In genomic region chr11:116186360-116186759, GRCm38 (mm10) we compare ENCODE assay signal across 10 mouse cellular contexts. TPM values are rescaled to one million over a fixed set of nuclear protein-coding genes. Genes with fewer than 3 reads are reported as not detected.
DNase-seq lines count a peak whose midpoint lies in the region; ATAC-seq and TF ChIP-seq lines count a peak whose summit lies in the region.
"Had no signal": no experiment of that assay in that cellular context is flagged by ENCODE, and none has a peak within 500 bp of the region (broad histone marks: within the 10 kb centered on the region; RNA-seq: fewer than 3 reads in every experiment).

No protein-coding gene starts in this region.

- no peaks in the 10 kb centered on the region; the same call in 1 of the 2 replicates for H3K36me3 ChIP-seq in embryonic facial prominence, embryonic 11.5 days (replicated peaks; ENCODE audit: control insufficient read depth, insufficient read depth, low read depth, low read length)
- H3K36me3 ChIP-seq in embryonic facial prominence, embryonic 10.5 days (replicated peaks), result peaks cover 79% of the 10 kb centered on the region
- peaks cover 46% of the 10 kb centered on the region for H3K36me3 ChIP-seq in hindbrain, embryonic 15.5 days
- peaks cover 97% of the 10 kb centered on the region for H3K36me3 ChIP-seq in hindbrain, embryonic 14.5 days (replicated peaks; ENCODE audit: control insufficient read depth, insufficient read depth)
- H3K36me3 ChIP-seq in neural tube, embryonic 13.5 days, result peaks cover 89% of the 10 kb centered on the region
- peaks cover 82% of the 10 kb centered on the region for H3K36me3 ChIP-seq in intestine, postnatal 0 days (ENCODE audit: control insufficient read depth, insufficient read depth)

- no peak overlapping the region for H3K4me3 ChIP-seq in embryonic facial prominence, embryonic 11.5 days (ENCODE audit: low read depth, low read length)
- H3K4me3 ChIP-seq in embryonic facial prominence, embryonic 10.5 days, result no peak overlapping the region
- no peak overlapping the region for H3K4me3 ChIP-seq in hindbrain, embryonic 15.5 days
- H3K4me3 ChIP-seq in hindbrain, embryonic 14.5 days (replicated peaks; ENCODE audit: low read length), result no peak overlapping the region
- H3K4me3 ChIP-seq in neural tube, embryonic 13.5 days, result no peak overlapping the region
- no peak overlapping the region for H3K4me3 ChIP-seq in intestine, postnatal 0 days (ENCODE audit: low read depth, low read length)
- H3K4me3 ChIP-seq: lung, embryonic 15.5 days had no signal

- no peak overlapping the region for H3K9ac ChIP-seq in embryonic facial prominence, embryonic 11.5 days (replicated peaks; ENCODE audit: low read length)
- H3K9ac ChIP-seq in hindbrain, embryonic 15.5 days, result no peak overlapping the region
- H3K9ac ChIP-seq in hindbrain, embryonic 14.5 days, result no peak overlapping the region
- H3K9ac ChIP-seq in neural tube, embryonic 13.5 days, result no peak overlapping the region
- H3K9ac ChIP-seq in intestine, postnatal 0 days (ENCODE audit: low read depth, low read length), result no peak overlapping the region
- H3K9ac ChIP-seq: lung, embryonic 15.5 days had no signal

- no peak overlapping the region for H3K4me2 ChIP-seq in embryonic facial prominence, embryonic 11.5 days (ENCODE audit: low read depth, low read length)
- H3K4me2 ChIP-seq in hindbrain, embryonic 15.5 days, result no peak overlapping the region
- no peak overlapping the region for H3K4me2 ChIP-seq in hindbrain, embryonic 14.5 days (replicated peaks)
- no peak overlapping the region for H3K4me2 ChIP-seq in neural tube, embryonic 13.5 days
- no peak overlapping the region for H3K4me2 ChIP-seq in intestine, postnatal 0 days (replicated peaks; ENCODE audit: low read depth)
- H3K4me2 ChIP-seq: lung, embryonic 15.5 days had no signal

- no peak; the same call in 1 of the 2 replicates for ATAC-seq in embryonic facial prominence, embryonic 11.5 days (replicated peaks; ENCODE audit: insufficient number of reproducible peaks, low FRiP score, low TSS enrichment, low read depth)
- no peak for ATAC-seq in hindbrain, embryonic 15.5 days (ENCODE audit: low FRiP score, low read depth)
- no peak for ATAC-seq in hindbrain, embryonic 14.5 days (ENCODE audit: low FRiP score)
- ATAC-seq in neural tube, embryonic 13.5 days (ENCODE audit: low read depth), result no peak
- ATAC-seq in intestine, postnatal 0 days, result no peak

- peak; percentile 48 for DNase-seq in embryonic facial prominence, embryonic 11.5 days (ENCODE audit: low spot score)
- DNase-seq in embryonic facial prominence, embryonic 10.5 days (ENCODE audit: low spot score), result no peak
- DNase-seq in hindbrain, embryonic 14.5 days (ENCODE audit: low spot score), result no peak
- DNase-seq in neural tube, embryonic 10.5 days (ENCODE audit: extremely low spot score, low spot score), result no peak
- no peak for DNase-seq in embryo, embryonic 10 days (ENCODE audit: low spot score)
- DNase-seq: kidney, postnatal 10 days had no signal

- H3K4me1 ChIP-seq in embryonic facial prominence, embryonic 11.5 days (ENCODE audit: control insufficient read depth, insufficient read depth, low read length), result no peaks in the 10 kb centered on the region
- H3K4me1 ChIP-seq in embryonic facial prominence, embryonic 10.5 days, result peaks cover 15% of the 10 kb centered on the region
- peaks cover 10% of the 10 kb centered on the region for H3K4me1 ChIP-seq in hindbrain, embryonic 15.5 days (replicated peaks)
- no peaks in the 10 kb centered on the region; the same call in 1 of the 2 replicates for H3K4me1 ChIP-seq in hindbrain, embryonic 14.5 days (replicated peaks; ENCODE audit: control insufficient read depth, insufficient read depth, low read length)
- H3K4me1 ChIP-seq in neural tube, embryonic 13.5 days (replicated peaks), result peaks cover 21% of the 10 kb centered on the region; the same call in 1 of the 2 replicates
- H3K4me1 ChIP-seq in intestine, postnatal 0 days (replicated peaks; ENCODE audit: control insufficient read depth, insufficient read depth, low read length), result no peaks in the 10 kb centered on the region

- WGBS in embryonic facial prominence, embryonic 11.5 days, result 74% methylated on average over 11 of the region's 11 CpGs
- 88% methylated on average over 11 of the region's 11 CpGs for WGBS in embryonic facial prominence, embryonic 10.5 days
- WGBS in hindbrain, embryonic 15.5 days, result 93% methylated on average over 11 of the region's 11 CpGs
- WGBS in hindbrain, embryonic 14.5 days, result 90% methylated on average over 11 of the region's 11 CpGs
- 94% methylated on average over 11 of the region's 11 CpGs for WGBS in neural tube, embryonic 13.5 days
- 90% methylated on average over 11 of the region's 11 CpGs for WGBS in intestine, postnatal 0 days

- no peaks in the 10 kb centered on the region for H3K9me3 ChIP-seq in embryonic facial prominence, embryonic 11.5 days (replicated peaks; ENCODE audit: control insufficient read depth, low read length)
- H3K9me3 ChIP-seq in embryonic facial prominence, embryonic 10.5 days, result no peaks in the 10 kb centered on the region
- no peaks in the 10 kb centered on the region for H3K9me3 ChIP-seq in hindbrain, embryonic 15.5 days
- H3K9me3 ChIP-seq in hindbrain, embryonic 14.5 days (ENCODE audit: control insufficient read depth, low read length), result no peaks in the 10 kb centered on the region
- H3K9me3 ChIP-seq in neural tube, embryonic 13.5 days, result no peaks in the 10 kb centered on the region
- no peaks in the 10 kb centered on the region for H3K9me3 ChIP-seq in intestine, postnatal 0 days (ENCODE audit: control insufficient read depth)
- H3K9me3 ChIP-seq: lung, embryonic 15.5 days had no signal

- H3K27me3 ChIP-seq in embryonic facial prominence, embryonic 11.5 days (ENCODE audit: control insufficient read depth, insufficient read depth, low read length), result no peaks in the 10 kb centered on the region
- no peaks in the 10 kb centered on the region for H3K27me3 ChIP-seq in embryonic facial prominence, embryonic 10.5 days (replicated peaks; ENCODE audit: low read depth, poor library complexity, severe bottlenecking)
- no peaks in the 10 kb centered on the region for H3K27me3 ChIP-seq in hindbrain, embryonic 15.5 days
- H3K27me3 ChIP-seq in hindbrain, embryonic 14.5 days (ENCODE audit: control insufficient read depth, insufficient read depth, low read length), result no peaks in the 10 kb centered on the region
- no peaks in the 10 kb centered on the region for H3K27me3 ChIP-seq in neural tube, embryonic 13.5 days
- H3K27me3 ChIP-seq in intestine, postnatal 0 days (replicated peaks; ENCODE audit: control insufficient read depth, insufficient read depth, low read length), result no peaks in the 10 kb centered on the region
- H3K27me3 ChIP-seq: lung, embryonic 15.5 days had no signal

- peak overlapping the region; percentile 67; the same call in 1 of the 2 replicates for H3K27ac ChIP-seq in embryonic facial prominence, embryonic 11.5 days (replicated peaks; ENCODE audit: low read depth, low read length)
- H3K27ac ChIP-seq in embryonic facial prominence, embryonic 10.5 days (replicated peaks), result no peak overlapping the region; the same call in 1 of the 2 replicates
- H3K27ac ChIP-seq in hindbrain, embryonic 15.5 days (replicated peaks), result peak overlapping the region; percentile 40
- no peak overlapping the region; the same call in 1 of the 2 replicates for H3K27ac ChIP-seq in hindbrain, embryonic 14.5 days
- peak overlapping the region; percentile 61 for H3K27ac ChIP-seq in neural tube, embryonic 13.5 days (replicated peaks)
- H3K27ac ChIP-seq in intestine, postnatal 0 days (ENCODE audit: low read depth, low read length), result no peak overlapping the region
- H3K27ac ChIP-seq: lung, embryonic 15.5 days had no signal

- no peak for TF ChIP-seq CTCF in intestine, postnatal 0 days (IDR thresholded peaks at IDR 0.05; ENCODE audit: low read depth)

RNA-seq across cellular contexts. Expression of gene Ten1, which starts 12.3 kb away (rescaled TPM):
- 54.7 and 59.2 TPM in 2 replicates for polyA plus RNA-seq in embryonic facial prominence, embryonic 11.5 days (2014; fragmentation: Nextera tagmentation; extraction: Ambion mirVana)
- 62.7 and 65.6 TPM in 2 replicates for polyA plus RNA-seq in embryonic facial prominence, embryonic 10.5 days (2016; fragmentation: Nextera tagmentation; extraction: Ambion mirVana)
- 90.6 and 104 TPM in 2 replicates for polyA plus RNA-seq in hindbrain, embryonic 15.5 days (2015; fragmentation: Nextera tagmentation; extraction: Ambion mirVana)
- polyA plus RNA-seq in hindbrain, embryonic 14.5 days (2014; fragmentation: Nextera tagmentation; extraction: Ambion mirVana), result 80.7 and 88.0 TPM in 2 replicates
- polyA plus RNA-seq in neural tube, embryonic 13.5 days (2015; fragmentation: Nextera tagmentation; extraction: Ambion mirVana), result 75.2 and 83.0 TPM in 2 replicates
- 64.6 and 66.8 TPM in 2 replicates for polyA plus RNA-seq in intestine, postnatal 0 days (2015; fragmentation: Nextera tagmentation; extraction: Ambion mirVana)

RNA-seq across cellular contexts. Expression of gene Acox1, which starts 12.5 kb away (rescaled TPM):
- polyA plus RNA-seq in embryonic facial prominence, embryonic 11.5 days (2014; fragmentation: Nextera tagmentation; extraction: Ambion mirVana), result 22.1 and 22.4 TPM in 2 replicates
- polyA plus RNA-seq in embryonic facial prominence, embryonic 10.5 days (2016; fragmentation: Nextera tagmentation; extraction: Ambion mirVana), result 17.7 and 18.8 TPM in 2 replicates
- 60.6 and 61.4 TPM in 2 replicates for polyA plus RNA-seq in hindbrain, embryonic 15.5 days (2015; fragmentation: Nextera tagmentation; extraction: Ambion mirVana)
- 67.5 and 75.7 TPM in 2 replicates for polyA plus RNA-seq in hindbrain, embryonic 14.5 days (2014; fragmentation: Nextera tagmentation; extraction: Ambion mirVana)
- polyA plus RNA-seq in neural tube, embryonic 13.5 days (2015; fragmentation: Nextera tagmentation; extraction: Ambion mirVana), result 53.5 and 55.9 TPM in 2 replicates
- 98.9 and 114 TPM in 2 replicates for polyA plus RNA-seq in intestine, postnatal 0 days (2015; fragmentation: Nextera tagmentation; extraction: Ambion mirVana)

RNA-seq across cellular contexts. Expression of gene Fbf1, which starts 18.4 kb away (rescaled TPM):
- 20.3 and 25.9 TPM in 2 replicates for polyA plus RNA-seq in embryonic facial prominence, embryonic 11.5 days (2014; fragmentation: Nextera tagmentation; extraction: Ambion mirVana)
- 61.0 and 61.8 TPM in 2 replicates for polyA plus RNA-seq in embryonic facial prominence, embryonic 10.5 days (2016; fragmentation: Nextera tagmentation; extraction: Ambion mirVana)
- 55.7 and 59.0 TPM in 2 replicates for polyA plus RNA-seq in hindbrain, embryonic 15.5 days (2015; fragmentation: Nextera tagmentation; extraction: Ambion mirVana)
- 43.0 and 45.4 TPM in 2 replicates for polyA plus RNA-seq in hindbrain, embryonic 14.5 days (2014; fragmentation: Nextera tagmentation; extraction: Ambion mirVana)
- 52.5 and 58.5 TPM in 2 replicates for polyA plus RNA-seq in neural tube, embryonic 13.5 days (2015; fragmentation: Nextera tagmentation; extraction: Ambion mirVana)
- 3.7 and 4.8 TPM in 2 replicates for polyA plus RNA-seq in intestine, postnatal 0 days (2015; fragmentation: Nextera tagmentation; extraction: Ambion mirVana)

RNA-seq across cellular contexts. Expression of gene Mrpl38, which starts 47.7 kb away (rescaled TPM):
- polyA plus RNA-seq in embryonic facial prominence, embryonic 11.5 days (2014; fragmentation: Nextera tagmentation; extraction: Ambion mirVana), result 101 and 102 TPM in 2 replicates
- polyA plus RNA-seq in embryonic facial prominence, embryonic 10.5 days (2016; fragmentation: Nextera tagmentation; extraction: Ambion mirVana), result 108 and 117 TPM in 2 replicates
- 86.2 and 89.0 TPM in 2 replicates for polyA plus RNA-seq in hindbrain, embryonic 15.5 days (2015; fragmentation: Nextera tagmentation; extraction: Ambion mirVana)
- polyA plus RNA-seq in hindbrain, embryonic 14.5 days (2014; fragmentation: Nextera tagmentation; extraction: Ambion mirVana), result 79.4 and 83.1 TPM in 2 replicates
- polyA plus RNA-seq in neural tube, embryonic 13.5 days (2015; fragmentation: Nextera tagmentation; extraction: Ambion mirVana), result 69.1 and 78.3 TPM in 2 replicates
- 35.6 and 38.5 TPM in 2 replicates for polyA plus RNA-seq in intestine, postnatal 0 days (2015; fragmentation: Nextera tagmentation; extraction: Ambion mirVana)

RNA-seq across cellular contexts. Expression of gene Evpl, which starts 51.5 kb away (rescaled TPM):
- polyA plus RNA-seq in embryonic facial prominence, embryonic 11.5 days (2014; fragmentation: Nextera tagmentation; extraction: Ambion mirVana), result 0.73 and 0.88 TPM in 2 replicates
- polyA plus RNA-seq in embryonic facial prominence, embryonic 10.5 days (2016; fragmentation: Nextera tagmentation; extraction: Ambion mirVana), result 1.0 and 1.3 TPM in 2 replicates
- 1.0 and 1.1 TPM in 2 replicates for polyA plus RNA-seq in hindbrain, embryonic 15.5 days (2015; fragmentation: Nextera tagmentation; extraction: Ambion mirVana)
- 0.62 and 0.64 TPM in 2 replicates for polyA plus RNA-seq in hindbrain, embryonic 14.5 days (2014; fragmentation: Nextera tagmentation; extraction: Ambion mirVana)
- polyA plus RNA-seq in neural tube, embryonic 13.5 days (2015; fragmentation: Nextera tagmentation; extraction: Ambion mirVana), result 0.59 and 0.73 TPM in 2 replicates
- polyA plus RNA-seq in intestine, postnatal 0 days (2015; fragmentation: Nextera tagmentation; extraction: Ambion mirVana), result 1.2 and 1.3 TPM in 2 replicates

Comparison
In these comparisons a context has a peak if more than half of its experiments do, and no peak if none do; other contexts are left out.
1. H3K27ac ChIP-seq: peak in embryonic facial prominence, embryonic 11.5 days (single experiment), hindbrain, embryonic 15.5 days (single experiment) and neural tube, embryonic 13.5 days (single experiment); none in embryonic facial prominence, embryonic 10.5 days (single experiment), hindbrain, embryonic 14.5 days (single experiment) and intestine, postnatal 0 days (single experiment).